9 mouse cellular contexts compared by ENCODE assay signal in the genomic region with DNA sequence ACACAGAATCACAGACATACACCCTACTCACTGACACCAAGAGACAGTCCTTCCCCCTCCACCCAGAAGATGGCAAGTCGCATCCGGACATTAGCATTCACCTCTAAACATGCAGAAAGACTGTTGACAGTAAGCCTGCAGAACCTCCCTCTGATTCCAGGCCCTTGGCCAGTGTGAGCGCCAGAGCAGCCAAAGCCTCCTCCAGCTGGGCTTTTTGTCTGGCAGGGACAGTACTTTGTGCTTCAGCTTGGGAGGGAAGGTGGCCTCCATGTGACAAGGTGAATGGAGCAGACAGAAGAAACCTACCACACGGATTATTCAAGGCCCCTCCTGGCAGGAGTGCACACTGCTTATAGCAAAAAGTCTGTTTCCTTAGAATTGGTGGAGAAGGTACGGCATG. TPM values are rescaled to one million over a fixed set of nuclear protein-coding genes. Genes with fewer than 3 reads are reported as not detected.
DNase-seq lines count a peak whose midpoint lies in the region; ATAC-seq and TF ChIP-seq lines count a peak whose summit lies in the region.
"Had no signal": no experiment of that assay in that cellular context is flagged by ENCODE, and none has a peak within 500 bp of the region (broad histone marks: within the 10 kb centered on the region; RNA-seq: fewer than 3 reads in every experiment).

No protein-coding gene starts in this region.

- no peak for TF ChIP-seq CTCF in kidney, postnatal 0 days (IDR thresholded peaks at IDR 0.05; ENCODE audit: low read depth)
- no peak for TF ChIP-seq CTCF in brain, embryonic 14.5 days (IDR thresholded peaks at IDR 0.05; ENCODE audit: borderline replicate concordance, extremely low read depth, insufficient read depth, insufficient read length)
- no peak for TF ChIP-seq CTCF in stomach, postnatal 0 days (IDR thresholded peaks at IDR 0.05; ENCODE audit: low read depth)

- ATAC-seq in kidney, postnatal 0 days (replicated peaks; ENCODE audit: low FRiP score, low read depth), result no peak
- no peak for ATAC-seq in forebrain, embryonic 11.5 days (replicated peaks; ENCODE audit: low FRiP score)
- ATAC-seq in stomach, postnatal 0 days (ENCODE audit: low FRiP score, low TSS enrichment), result no peak

- no peak overlapping the region for H3K4me2 ChIP-seq in kidney, postnatal 0 days (ENCODE audit: low read length)
- no peak overlapping the region for H3K4me2 ChIP-seq in forebrain, embryonic 11.5 days (ENCODE audit: low read depth, low read length, severe bottlenecking)
- H3K4me2 ChIP-seq in stomach, postnatal 0 days (replicated peaks; ENCODE audit: low read depth), result no peak overlapping the region
- H3K4me2 ChIP-seq: embryonic facial prominence, embryonic 15.5 days had no signal

- H3K27ac ChIP-seq in kidney, postnatal 0 days, result peak overlapping the region; percentile 82; the same call in 1 of the 2 replicates
- no peak overlapping the region for H3K27ac ChIP-seq in forebrain, embryonic 11.5 days (ENCODE audit: low read depth, low read length)
- H3K27ac ChIP-seq in stomach, postnatal 0 days (replicated peaks), result peak overlapping the region; percentile 24; the same call in 1 of the 2 replicates

- peaks cover 73% of the 10 kb centered on the region for H3K4me1 ChIP-seq in kidney, postnatal 0 days (replicated peaks; ENCODE audit: insufficient read depth, low read length)
- H3K4me1 ChIP-seq in forebrain, embryonic 11.5 days (replicated peaks; ENCODE audit: control insufficient read depth, insufficient read depth, low read length), result peaks cover 42% of the 10 kb centered on the region
- H3K4me1 ChIP-seq in stomach, postnatal 0 days (replicated peaks; ENCODE audit: control insufficient read depth, insufficient read depth), result peaks cover 25% of the 10 kb centered on the region

- DNase-seq in kidney, postnatal 0 days (ENCODE audit: low spot score), result no peak
- DNase-seq in kidney, adult 18-20 months, result no peak
- DNase-seq in brain, embryonic 14.5 days (ENCODE audit: low read depth), result peak; percentile 60
- DNase-seq in forebrain, embryonic 11.5 days (ENCODE audit: low spot score), result peak; percentile 51
- peak; percentile 63 to 81 for DNase-seq in heart, postnatal 14 days
- no peak for DNase-seq in stomach, postnatal 0 days (ENCODE audit: low spot score)
- no peak for DNase-seq in embryo, embryonic 9.5 days (ENCODE audit: extremely low spot score)
- no peak for DNase-seq in layer of hippocampus, postnatal 25 days (ENCODE audit: extremely low spot score in 1 of 2, low spot score in 1 of 2)

- 0 out of 2 replicates have a peak, but pooled peaks cover 2% of the 10 kb centered on the region for H3K36me3 ChIP-seq in kidney, postnatal 0 days (ENCODE audit: insufficient read depth, low read length)
- H3K36me3 ChIP-seq in forebrain, embryonic 11.5 days (ENCODE audit: control insufficient read depth, insufficient read depth, low read length), result no peaks in the 10 kb centered on the region
- H3K36me3 ChIP-seq in stomach, postnatal 0 days (ENCODE audit: control insufficient read depth, insufficient read depth, low read length), result no peaks in the 10 kb centered on the region
- H3K36me3 ChIP-seq: embryonic facial prominence, embryonic 15.5 days had no signal

- no peak for TF ChIP-seq EP300 in stomach, postnatal 0 days (optimal IDR thresholded peaks at IDR 0.05)

- H3K9ac ChIP-seq in kidney, postnatal 0 days (ENCODE audit: low read depth, low read length), result no peak overlapping the region
- H3K9ac ChIP-seq in forebrain, embryonic 11.5 days (ENCODE audit: low read length), result 0 out of 2 replicates have a peak overlapping the region, but pooled peaks have one; percentile 5
- H3K9ac ChIP-seq in stomach, postnatal 0 days (ENCODE audit: low read length), result no peak overlapping the region
- H3K9ac ChIP-seq: embryonic facial prominence, embryonic 15.5 days had no signal

- H3K9me3 ChIP-seq in kidney, postnatal 0 days (replicated peaks; ENCODE audit: low read length), result no peaks in the 10 kb centered on the region
- H3K9me3 ChIP-seq in forebrain, embryonic 11.5 days (ENCODE audit: control insufficient read depth, low read length), result no peaks in the 10 kb centered on the region
- no peaks in the 10 kb centered on the region for H3K9me3 ChIP-seq in stomach, postnatal 0 days (ENCODE audit: control insufficient read depth, low read length)
- H3K9me3 ChIP-seq: embryonic facial prominence, embryonic 15.5 days had no signal

- WGBS in kidney, postnatal 0 days, result 76% methylated on average over 5 of the region's 5 CpGs
- WGBS in forebrain, embryonic 11.5 days, result 60% methylated on average over 5 of the region's 5 CpGs
- WGBS in stomach, postnatal 0 days, result 52% methylated on average over 5 of the region's 5 CpGs

- intact Hi-C loops in heart, postnatal 14 days (cut with DNase I), result loop anchor here (5.0 kb wide), 1 partner anchor 39 kb away; no protein-coding TSS in a partner anchor

- TF ChIP-seq POLR2A in brain, embryonic 14.5 days (IDR thresholded peaks at IDR 0.05; ENCODE audit: borderline replicate concordance, extremely low read depth, insufficient read depth, insufficient read length, poor library complexity, severe bottlenecking), result no peak

- H3K27me3 ChIP-seq in kidney, postnatal 0 days (ENCODE audit: insufficient read depth, low read length), result no peaks in the 10 kb centered on the region
- H3K27me3 ChIP-seq in forebrain, embryonic 11.5 days (ENCODE audit: control insufficient read depth, insufficient read depth, low read length), result no peaks in the 10 kb centered on the region
- no peaks in the 10 kb centered on the region for H3K27me3 ChIP-seq in stomach, postnatal 0 days (ENCODE audit: control insufficient read depth, insufficient read depth, low read length)
- H3K27me3 ChIP-seq: embryonic facial prominence, embryonic 15.5 days had no signal

- no peak overlapping the region for H3K4me3 ChIP-seq in kidney, postnatal 0 days (replicated peaks; ENCODE audit: low read depth, low read length)
- H3K4me3 ChIP-seq in forebrain, embryonic 11.5 days (ENCODE audit: low read depth, low read length), result no peak overlapping the region
- H3K4me3 ChIP-seq in stomach, postnatal 0 days (ENCODE audit: low read depth, low read length), result no peak overlapping the region
- H3K4me3 ChIP-seq: embryonic facial prominence, embryonic 15.5 days had no signal

RNA-seq across cellular contexts. Expression of a gene that starts 7.4 kb away (rescaled TPM):
- 17.1 and 17.5 TPM in 2 replicates for polyA plus RNA-seq in kidney, postnatal 0 days (2015; fragmentation: Nextera tagmentation; extraction: Ambion mirVana)
- polyA plus RNA-seq in brain, embryonic 14.5 days (2012; rRNA removed), result 14.8 and 16.1 TPM in 2 replicates
- 44.3 and 45.5 TPM in 2 replicates for polyA plus RNA-seq in forebrain, embryonic 11.5 days (2014; fragmentation: Nextera tagmentation; extraction: Ambion mirVana)
- total RNA-seq in heart, postnatal 14 days (2021), result 10 to 100 TPM; 29.2 to 34.1 TPM
- 8.4 and 8.5 TPM in 2 replicates for polyA plus RNA-seq in stomach, postnatal 0 days (2015; fragmentation: Nextera tagmentation; extraction: Ambion mirVana)
- 10 to 100 TPM; 34.6 to 40.9 TPM for total RNA-seq in layer of hippocampus, postnatal 25 days (2021)

RNA-seq across cellular contexts. Expression of a gene that starts 46.2 kb away (rescaled TPM):
- 74.0 and 76.6 TPM in 2 replicates for polyA plus RNA-seq in kidney, postnatal 0 days (2015; fragmentation: Nextera tagmentation; extraction: Ambion mirVana)
- 54.4 and 61.7 TPM in 2 replicates for polyA plus RNA-seq in brain, embryonic 14.5 days (2012; rRNA removed)
- 80.7 and 91.7 TPM in 2 replicates for polyA plus RNA-seq in forebrain, embryonic 11.5 days (2014; fragmentation: Nextera tagmentation; extraction: Ambion mirVana)
- 10 to 100 TPM in 1 of 2 experiments, 1 to 10 TPM in 1; 9.5 to 10.9 TPM for total RNA-seq in heart, postnatal 14 days (2021)
- polyA plus RNA-seq in stomach, postnatal 0 days (2015; fragmentation: Nextera tagmentation; extraction: Ambion mirVana), result 39.0 and 39.9 TPM in 2 replicates
- total RNA-seq in layer of hippocampus, postnatal 25 days (2021), result 10 to 100 TPM; 29.1 to 38.7 TPM

RNA-seq across cellular contexts. Expression of a gene that starts 52.7 kb away (rescaled TPM):
- polyA plus RNA-seq in kidney, postnatal 0 days (2015; fragmentation: Nextera tagmentation; extraction: Ambion mirVana), result 31.1 and 35.5 TPM in 2 replicates
- 23.0 and 26.6 TPM in 2 replicates for polyA plus RNA-seq in brain, embryonic 14.5 days (2012; rRNA removed)
- 34.9 and 40.6 TPM in 2 replicates for polyA plus RNA-seq in forebrain, embryonic 11.5 days (2014; fragmentation: Nextera tagmentation; extraction: Ambion mirVana)
- 10 to 100 TPM; 19.2 to 20.8 TPM for total RNA-seq in heart, postnatal 14 days (2021)
- 18.7 and 20.2 TPM in 2 replicates for polyA plus RNA-seq in stomach, postnatal 0 days (2015; fragmentation: Nextera tagmentation; extraction: Ambion mirVana)
- total RNA-seq in layer of hippocampus, postnatal 25 days (2021), result 10 to 100 TPM; 25.5 to 27.0 TPM

Comparison
In these comparisons a context has a peak if more than half of its experiments do, and no peak if none do; other contexts are left out.
1. DNase-seq: peak in brain, embryonic 14.5 days (single experiment), forebrain, embryonic 11.5 days (single experiment) and heart, postnatal 14 days (2 of 2); none in kidney, postnatal 0 days (single experiment), kidney, adult 18-20 months (single experiment), stomach, postnatal 0 days (single experiment), embryo, embryonic 9.5 days (single experiment) and layer of hippocampus, postnatal 25 days (0 of 2).